Mouse (Mus musculus) MEL (cell line): ENCODE measurements around the gene Acpp. TPM values are rescaled to one million over a fixed set of nuclear protein-coding genes. Genes with fewer than 3 reads are reported as not detected.

Experiments
- DNase-seq: peaks from one replicate; pipeline ENCODE4 v3.0.0; 2011; ENCODE audit warnings: low read depth, low spot score
- H3K27ac ChIP-seq: 2 replicates; pipeline ENCODE4 v1.5.1; 2012; ENCODE audit warnings: low read depth, mild to moderate bottlenecking, control low read depth, low read length, moderate library complexity; ENCODE audit not compliant: control insufficient read depth
- H3K27me3 ChIP-seq, 2 experiments: fragments of 150-350 bp in 1 of 2; sonication (generic) in 1 of 2; 2 replicates each; pipeline ENCODE4 v1.6.1; 2012; ENCODE audit warnings: low read length in 2 of 2, mild to moderate bottlenecking in 2 of 2, improper control_type of control experiment in 1 of 2, moderate library complexity in 1 of 2; ENCODE audit not compliant: insufficient read depth in 2 of 2, control insufficient read depth in 1 of 2
- H3K36me3 ChIP-seq, 2 experiments: 2 replicates each; pipeline ENCODE4 v1.6.1; 2012 to 2014; ENCODE audit warnings: low read length in 2 of 2, improper control_type of control experiment in 1 of 2, inconsistent platforms in 1 of 2, mild to moderate bottlenecking in 1 of 2; ENCODE audit not compliant: insufficient read depth in 2 of 2, control insufficient read depth in 1 of 2
- H3K4me1 ChIP-seq, 2 experiments: fragments of 150-350 bp in 1 of 2; sonication (generic) in 1 of 2; 2 replicates each; pipeline ENCODE4 v1.6.1; 2012; ENCODE audit warnings: low read length in 2 of 2, improper control_type of control experiment in 1 of 2, mild to moderate bottlenecking in 1 of 2; ENCODE audit not compliant: insufficient read depth in 2 of 2, control insufficient read depth in 1 of 2
- H3K4me3 ChIP-seq, 2 experiments: fragments of 150-350 bp in 1 of 2; sonication (generic) in 1 of 2; 2 replicates each; pipeline ENCODE4 v1.5.1; 2012; ENCODE audit warnings: low read depth in 2 of 2, low read length in 2 of 2, mild to moderate bottlenecking in 2 of 2, moderate library complexity in 2 of 2, control low read depth in 1 of 2, improper control_type of control experiment in 1 of 2; ENCODE audit not compliant: control insufficient read depth in 1 of 2, insufficient read depth in 1 of 2
- H3K79me2 ChIP-seq: 2 replicates; pipeline ENCODE4 v1.6.1; 2012; ENCODE audit warnings: mild to moderate bottlenecking, low read length, moderate library complexity; ENCODE audit not compliant: control insufficient read depth, poor library complexity, insufficient read depth
- H3K9ac ChIP-seq: 2 replicates; pipeline ENCODE4 v1.6.1; 2012; ENCODE audit warnings: low read depth, mild to moderate bottlenecking, control low read depth, low read length, moderate library complexity; ENCODE audit not compliant: control insufficient read depth, poor library complexity, severe bottlenecking
- H3K9me3 ChIP-seq: fragments of 150-350 bp; sonication (generic); replicated peaks from 2 replicates; pipeline ENCODE4 v1.6.1; 2012; ENCODE audit warnings: mild to moderate bottlenecking, low read length, improper control_type of control experiment, moderate library complexity; ENCODE audit not compliant: insufficient read depth
- BHLHE40 ChIP-seq: IDR thresholded peaks from 2 replicates; pipeline ENCODE4 v1.6.1; 2012; ENCODE audit warnings: low read depth, mild to moderate bottlenecking, inconsistent platforms, low read length, improper control_type of control experiment, borderline replicate concordance
- CHD2 ChIP-seq: IDR thresholded peaks from 2 replicates; pipeline ENCODE4 v1.6.1; 2011; ENCODE audit warnings: low read length, improper control_type of control experiment
- CTCF ChIP-seq, 3 experiments: IDR thresholded peaks in 2 of 3; conservative IDR thresholded peaks in 1 of 3; 2 replicates each; pipeline ENCODE4 v1.5.1; 2011 to 2012; ENCODE audit warnings: low read length in 3 of 3, low read depth in 2 of 3, mild to moderate bottlenecking in 2 of 3, improper control_type of control experiment in 1 of 3, inconsistent platforms in 1 of 3, mixed read lengths in 1 of 3, moderate library complexity in 1 of 3; ENCODE audit not compliant: control insufficient read depth in 1 of 3, insufficient read depth in 1 of 3, poor library complexity in 1 of 3, severe bottlenecking in 1 of 3
- E2F4 ChIP-seq: IDR thresholded peaks from 2 replicates; pipeline ENCODE4 v1.6.1; 2011; ENCODE audit warnings: low read depth, low read length, improper control_type of control experiment, borderline replicate concordance
- GABPA ChIP-seq: IDR thresholded peaks from 2 replicates; pipeline ENCODE4 v1.6.1; 2012; ENCODE audit warnings: low read depth, mild to moderate bottlenecking, inconsistent platforms, low read length, improper control_type of control experiment, moderate library complexity
- GATA1 ChIP-seq: IDR thresholded peaks from 2 replicates; pipeline ENCODE4 v1.6.1; 2011; ENCODE audit warnings: low read depth, low read length, improper control_type of control experiment
- KAT2A ChIP-seq: conservative IDR thresholded peaks from 2 replicates; pipeline ENCODE4 v1.6.1; 2012; ENCODE audit warnings: low read depth, low read length, improper control_type of control experiment, inconsistent platforms
- MAFK ChIP-seq: IDR thresholded peaks from 2 replicates; pipeline ENCODE4 v1.6.1; 2011; ENCODE audit warnings: low read depth, mild to moderate bottlenecking, low read length, improper control_type of control experiment, borderline replicate concordance
- MEF2A ChIP-seq: IDR thresholded peaks from 2 replicates; pipeline ENCODE4 v1.6.1; 2014; ENCODE audit warnings: low read depth, mild to moderate bottlenecking, inconsistent platforms, low read length, improper control_type of control experiment; ENCODE audit not compliant: poor library complexity, insufficient replicate concordance, severe bottlenecking; ENCODE audit errors: extremely low read depth
- MXI1 ChIP-seq: IDR thresholded peaks from 2 replicates; pipeline ENCODE4 v1.6.1; 2011; ENCODE audit warnings: mild to moderate bottlenecking, low read depth, low read length, improper control_type of control experiment
- MYC ChIP-seq: IDR thresholded peaks from 2 replicates; pipeline ENCODE4 v1.6.1; 2011; ENCODE audit warnings: low read depth, mild to moderate bottlenecking, low read length, improper control_type of control experiment, moderate library complexity
- NELFE ChIP-seq: IDR thresholded peaks from 2 replicates; pipeline ENCODE4 v1.6.1; 2011; ENCODE audit warnings: low read depth, low read length, improper control_type of control experiment
- NRF1 ChIP-seq: IDR thresholded peaks from 2 replicates; pipeline ENCODE4 v1.6.1; 2014; ENCODE audit warnings: low read depth, mild to moderate bottlenecking, inconsistent platforms, low read length, improper control_type of control experiment, moderate library complexity; ENCODE audit not compliant: poor library complexity, insufficient read depth, severe bottlenecking
- POLR2A ChIP-seq, 2 experiments: IDR thresholded peaks; 2 replicates each; pipeline ENCODE4 v1.6.1; 2011 to 2012; ENCODE audit warnings: low read length in 2 of 2, mild to moderate bottlenecking in 2 of 2, control low read depth in 1 of 2, improper control_type of control experiment in 1 of 2, low read depth in 1 of 2, moderate library complexity in 1 of 2; ENCODE audit not compliant: control insufficient read depth in 1 of 2, insufficient read depth in 1 of 2, poor library complexity in 1 of 2
- POLR2AphosphoS2 ChIP-seq: IDR thresholded peaks from 2 replicates; pipeline ENCODE4 v1.6.1; 2011; ENCODE audit warnings: low read length, improper control_type of control experiment
- RAD21 ChIP-seq: IDR thresholded peaks from 2 replicates; pipeline ENCODE4 v1.6.1; 2011; ENCODE audit warnings: mild to moderate bottlenecking, low read depth, low read length, improper control_type of control experiment
- SIN3A ChIP-seq: IDR thresholded peaks from 2 replicates; pipeline ENCODE4 v1.6.1; 2012; ENCODE audit warnings: low read length, improper control_type of control experiment, inconsistent platforms
- SMC3 ChIP-seq: IDR thresholded peaks from 2 replicates; pipeline ENCODE4 v1.6.1; 2011; ENCODE audit warnings: low read depth, low read length, improper control_type of control experiment
- TAL1 ChIP-seq: IDR thresholded peaks from 2 replicates; pipeline ENCODE4 v1.6.1; 2012; ENCODE audit warnings: mild to moderate bottlenecking, inconsistent platforms, low read length, moderate library complexity, mixed read lengths
- TBP ChIP-seq: IDR thresholded peaks from 2 replicates; pipeline ENCODE4 v1.8.0; 2011; ENCODE audit warnings: low read depth, low read length, improper control_type of control experiment
- TCF12 ChIP-seq: IDR thresholded peaks from 2 replicates; pipeline ENCODE4 v1.6.1; 2014; ENCODE audit warnings: low read depth, mild to moderate bottlenecking, inconsistent platforms, low read length, improper control_type of control experiment, moderate library complexity
- ZC3H11A ChIP-seq: IDR thresholded peaks from 2 replicates; pipeline ENCODE4 v1.6.1; 2012; ENCODE audit warnings: low read depth, mild to moderate bottlenecking, inconsistent platforms, low read length, improper control_type of control experiment
- polyA plus RNA-seq, 2 experiments: library from polyadenylated mRNA; stranded (reverse) in 1 of 2; unstranded in 1 of 2; fragments of >175 nt in 1 of 2; fragments of >200 nt in 1 of 2; gene quantifications; 2 replicates each; pipeline versions ENCODE4 v1.2.1 to v1.2.4; 2012; ENCODE audit warnings: low replicate concordance in 2 of 2, low read depth in 1 of 2; ENCODE audit not compliant: insufficient read length in 2 of 2, insufficient read depth in 1 of 2, missing spikeins in 1 of 2
- total RNA-seq: library from RNA; depleted of rRNA; stranded (reverse); fragments of 300-350 nt; gene quantifications from 2 replicates; pipeline ENCODE4 v1.2.3, GENCODE M21; 2012

Gene Acpp
- total and polyA plus RNA-seq, 3 experiments: 0.03 TPM; not detected in 2

DNA sequence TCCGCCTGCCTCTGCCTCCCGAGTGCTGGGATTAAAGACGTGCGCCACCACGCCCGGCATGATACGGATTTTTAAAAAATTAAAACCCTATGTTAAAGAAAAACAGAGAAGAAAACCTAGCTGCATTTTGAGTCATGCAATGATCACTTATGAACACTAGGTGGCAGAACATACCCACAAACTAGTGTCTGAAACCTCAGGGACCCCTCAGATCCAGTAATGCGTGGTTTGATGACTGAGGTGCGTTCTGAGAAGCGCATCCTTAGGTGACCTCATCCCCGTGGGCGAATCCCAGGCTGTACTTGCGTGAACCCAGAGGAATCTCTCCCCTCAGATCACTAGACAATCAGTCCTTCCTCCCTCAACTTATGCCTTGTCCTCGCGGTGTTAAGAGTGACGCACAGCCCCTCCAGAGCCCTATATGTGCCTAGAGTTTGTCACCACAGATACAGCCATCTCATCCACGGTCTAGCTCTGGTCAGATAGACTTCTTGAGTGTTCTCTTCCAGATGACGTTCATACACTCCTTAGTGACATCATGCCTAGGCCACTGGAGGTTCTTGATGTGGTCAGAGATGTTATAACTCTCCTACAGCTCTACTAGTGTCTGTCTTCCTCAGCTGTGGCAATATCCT, 59.9 kb downstream of the Acpp start:
- DNase-seq: peak; percentile 74
- peaks cover 0 to 5% of the 10 kb centered on the region in 2 experiments; a peak in 2 of 4 replicates for H3K4me1 ChIP-seq
- H3K36me3 ChIP-seq: peaks cover 0 to 2% of the 10 kb centered on the region in 2 experiments; a peak in 1 of 4 replicates
- no peak overlapping the region; the same call in 1 of the 2 replicates for H3K9ac ChIP-seq
- no peaks in the 10 kb centered on the region for H3K9me3 ChIP-seq
- peak overlapping the region in 1 of 2 experiments; percentile 28; a peak in 2 of 4 replicates for H3K4me3 ChIP-seq
- H3K27me3 ChIP-seq: peaks cover 1 to 2% of the 10 kb centered on the region in 2 experiments; a peak in 1 of 4 replicates
- H3K79me2 ChIP-seq: no peaks in the 10 kb centered on the region
- TF ChIP-seq RAD21: peak; percentile 85
- peak; percentile 42 to 80 (median 67) for TF ChIP-seq CTCF (IDR thresholded peaks at IDR 0.05 in 2 of 3, conservative IDR thresholded peaks at IDR 0.05 in 1 of 3; ENCODE audit: control insufficient read depth in 1 of 3, insufficient read depth in 1 of 3, low read depth in 2 of 3, low read length in 3 of 3, poor library complexity in 1 of 3, severe bottlenecking in 1 of 3)
- TF ChIP-seq MYC: 0 out of 2 replicates have a peak, but pooled peaks have one; percentile 30
- TF ChIP-seq SIN3A: peak; percentile 30; the same call in 1 of the 2 replicates
- peak; percentile 75 for TF ChIP-seq SMC3
- TF ChIP-seq ZC3H11A: peak; percentile 73
- TF ChIP-seq TBP: peak; percentile 78
- no peak for TF ChIP-seq TCF12
- no peak for TF ChIP-seq GABPA
- H3K27ac ChIP-seq: no peak overlapping the region

DNA sequence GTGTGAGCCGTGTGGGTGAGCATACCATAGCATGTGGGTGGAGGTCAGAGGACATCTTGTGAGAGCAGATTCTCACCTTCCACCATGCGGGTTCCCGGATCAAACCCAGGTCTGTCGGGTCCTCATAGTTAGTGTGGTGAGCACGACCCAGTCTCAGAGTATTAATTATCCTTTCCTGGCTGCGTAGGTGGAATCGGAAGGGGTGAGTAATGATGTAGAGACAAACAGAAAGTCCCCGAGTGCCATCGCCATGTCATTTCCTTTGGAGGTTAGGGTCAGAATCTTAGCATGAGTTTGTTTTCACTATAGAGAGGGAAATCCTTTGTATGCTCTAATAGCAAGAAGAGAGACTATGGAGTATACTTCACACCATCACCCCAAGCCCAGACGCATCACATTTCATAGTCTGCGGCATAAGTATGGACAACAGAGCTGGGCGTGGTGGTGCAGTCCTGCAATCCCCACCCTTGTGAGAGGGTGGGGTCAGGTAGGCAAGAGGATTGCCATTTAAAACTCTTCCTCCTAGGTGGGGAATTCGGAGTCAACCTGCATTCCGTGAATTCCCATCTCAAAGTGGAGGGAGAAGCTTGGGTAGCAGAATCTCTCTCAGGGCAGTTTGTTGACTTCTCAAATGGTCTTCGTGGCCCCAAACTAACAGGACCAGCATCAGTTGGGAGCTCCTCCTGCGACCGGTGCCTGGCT, 62.3 kb downstream of the Acpp start:
- peaks cover 4 to 16% of the 10 kb centered on the region in 2 experiments for H3K4me1 ChIP-seq
- no peaks in the 10 kb centered on the region for H3K79me2 ChIP-seq
- H3K27me3 ChIP-seq: 0 out of 4 replicates have a peak, but pooled peaks cover 0 to 1% of the 10 kb centered on the region in 2 experiments
- no peaks in the 10 kb centered on the region for H3K9me3 ChIP-seq
- H3K9ac ChIP-seq: no peak overlapping the region
- DNase-seq: no peak
- peaks cover 0 to 8% of the 10 kb centered on the region in 2 experiments; a peak in 2 of 4 replicates for H3K36me3 ChIP-seq
- TF ChIP-seq KAT2A: no peak
- no peak overlapping the region for H3K27ac ChIP-seq
- H3K4me3 ChIP-seq: no peak overlapping the region

DNA sequence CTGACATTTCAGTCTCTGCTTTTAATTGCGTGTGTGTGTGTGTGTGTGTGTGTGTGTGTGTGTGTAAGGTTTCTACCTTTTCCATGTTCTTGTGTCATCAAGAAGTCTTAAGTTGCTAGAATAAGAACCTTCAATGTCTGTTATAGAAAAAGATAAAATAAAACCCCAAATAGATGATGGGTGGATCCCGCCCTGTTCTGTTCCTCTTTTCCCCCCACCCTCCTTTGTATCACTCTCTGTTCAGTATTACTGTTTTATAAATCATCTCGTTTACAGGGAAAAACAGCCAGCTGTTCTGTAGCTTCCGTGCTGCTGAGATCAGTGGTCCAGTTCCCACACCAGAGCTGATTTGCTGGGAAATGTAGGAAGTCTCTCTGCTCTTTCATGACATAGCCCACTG, 65.5 kb downstream of the Acpp start:
- H3K79me2 ChIP-seq: no peaks in the 10 kb centered on the region
- H3K36me3 ChIP-seq: peaks cover 0 to 10% of the 10 kb centered on the region in 2 experiments; a peak in 2 of 4 replicates
- H3K27ac ChIP-seq: peak overlapping the region; percentile 15; the same call in 1 of the 2 replicates
- no peaks in the 10 kb centered on the region for H3K27me3 ChIP-seq
- peak; percentile 55 for DNase-seq
- no peak overlapping the region for H3K4me3 ChIP-seq
- no peaks in the 10 kb centered on the region for H3K9me3 ChIP-seq
- H3K9ac ChIP-seq: no peak overlapping the region
- H3K4me1 ChIP-seq: peaks cover 4 to 19% of the 10 kb centered on the region in 2 experiments
- TF ChIP-seq GATA1 (no peak), BHLHE40 (no peak), CHD2 (no peak), TCF12 (no peak), TAL1 (no peak), CTCF (IDR thresholded peaks at IDR 0.05 in 2 of 3, conservative IDR thresholded peaks at IDR 0.05 in 1 of 3; ENCODE audit: control insufficient read depth in 1 of 3, insufficient read depth in 1 of 3, low read depth in 2 of 3, low read length in 3 of 3, poor library complexity in 1 of 3, severe bottlenecking in 1 of 3) (no peak), POLR2AphosphoS2 (no peak), NELFE (no peak), KAT2A (no peak), E2F4 (no peak), MXI1 (no peak), SIN3A (peak; percentile 34; the same call in 1 of the 2 replicates), MEF2A (no peak), NRF1 (no peak), MAFK (no peak), POLR2A (IDR thresholded peaks at IDR 0.05; ENCODE audit: control insufficient read depth in 1 of 2, insufficient read depth in 1 of 2, low read depth in 1 of 2, low read length in 2 of 2, poor library complexity in 1 of 2) (no peak), RAD21 (no peak)
